Mouse (Mus musculus) myocyte (in vitro differentiated cells): ENCODE results near the gene Tsga13.

Experiments used
- CEBPB ChIP-seq: IDR thresholded peaks from 2 replicates; pipeline ENCODE4 v1.6.1; 2011; ENCODE audit warnings: mild to moderate bottlenecking, moderate library complexity; ENCODE audit not compliant: poor library complexity, insufficient read depth, severe bottlenecking
- E2F4 ChIP-seq: IDR thresholded peaks from one replicate; pipeline ENCODE4 v1.6.1; 2011; ENCODE audit warnings: mild to moderate bottlenecking, control low read depth, moderate library complexity; ENCODE audit not compliant: insufficient read depth
- MAX ChIP-seq: IDR thresholded peaks from one replicate; pipeline ENCODE4 v1.6.1; 2011; ENCODE audit warnings: low read depth, mild to moderate bottlenecking, control low read depth
- MYOD1 ChIP-seq, 3 experiments: IDR thresholded peaks; one replicate each; pipeline ENCODE4 v1.6.1; 2011; ENCODE audit warnings: control low read depth in 2 of 3, low read depth in 2 of 3, mild to moderate bottlenecking in 2 of 3, moderate library complexity in 1 of 3; ENCODE audit not compliant: insufficient read length in 2 of 3, control insufficient read depth in 1 of 3
- MYOG ChIP-seq, 3 experiments: IDR thresholded peaks; one replicate each; pipeline ENCODE4 v1.6.1; 2011; ENCODE audit warnings: control low read depth in 2 of 3, low read depth in 2 of 3, mild to moderate bottlenecking in 2 of 3; ENCODE audit not compliant: insufficient read length in 2 of 3, control insufficient read depth in 1 of 3, insufficient read depth in 1 of 3
- POLR2A ChIP-seq: IDR thresholded peaks from one replicate; pipeline ENCODE4 v1.6.1; 2011; ENCODE audit warnings: low read depth, mild to moderate bottlenecking, control low read depth, moderate library complexity; ENCODE audit not compliant: insufficient read length
- POLR2AphosphoS2 ChIP-seq: IDR thresholded peaks from one replicate; pipeline ENCODE4 v1.6.1; 2011; ENCODE audit warnings: low read depth, control low read depth; ENCODE audit not compliant: insufficient read length
- REST ChIP-seq: IDR thresholded peaks from one replicate; pipeline ENCODE4 v1.6.1; 2011; ENCODE audit warnings: mild to moderate bottlenecking, control low read depth, moderate library complexity; ENCODE audit not compliant: insufficient read depth, insufficient read length
- SRF ChIP-seq: IDR thresholded peaks from one replicate; pipeline ENCODE4 v1.6.1; 2011; ENCODE audit warnings: low read depth; ENCODE audit not compliant: control insufficient read depth, insufficient read length
- TCF12 ChIP-seq: IDR thresholded peaks from one replicate; pipeline ENCODE4 v1.6.1; 2011; ENCODE audit warnings: mild to moderate bottlenecking, control low read depth; ENCODE audit not compliant: poor library complexity, insufficient read depth, severe bottlenecking
- TCF3 ChIP-seq: IDR thresholded peaks from one replicate; pipeline ENCODE4 v1.6.1; 2011; ENCODE audit warnings: low read depth, control low read depth; ENCODE audit not compliant: insufficient read length
- USF1 ChIP-seq: IDR thresholded peaks from one replicate; pipeline ENCODE4 v1.6.1; 2011; ENCODE audit warnings: low read depth, mild to moderate bottlenecking, control low read depth, moderate library complexity

DNA sequence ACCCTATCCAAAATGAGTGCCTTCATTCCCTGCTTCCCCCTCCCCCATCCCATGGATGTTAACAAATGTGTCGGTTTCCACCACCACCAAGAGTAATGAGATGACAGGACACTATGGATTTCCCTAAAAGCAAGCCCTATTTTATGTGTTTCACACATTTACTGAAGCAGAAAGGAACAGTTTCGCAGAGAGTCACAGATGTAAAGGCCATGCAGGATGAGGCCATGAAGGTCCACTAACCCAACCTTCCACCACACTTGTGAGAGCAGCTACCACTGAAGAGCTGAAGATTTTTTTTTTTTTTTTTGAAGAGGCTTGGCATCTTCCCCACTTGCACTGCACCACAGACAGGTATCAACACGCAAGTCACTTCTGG lies 19.6 kb downstream of the Tsga13 start:
- TF ChIP-seq TCF12 (no peak), POLR2A (no peak), USF1 (no peak), TCF3 (no peak), E2F4 (no peak), POLR2AphosphoS2 (no peak), MYOG (IDR thresholded peaks at IDR 0.05; ENCODE audit: control insufficient read depth in 1 of 3, insufficient read depth in 1 of 3, insufficient read length in 2 of 3, low read depth in 2 of 3) (no peak), CEBPB (no peak), MYOD1 (IDR thresholded peaks at IDR 0.05; ENCODE audit: control insufficient read depth in 1 of 3, insufficient read length in 2 of 3, low read depth in 2 of 3) (no peak), MAX (no peak), REST (no peak), SRF (no peak)
